10 mouse cellular contexts compared by ENCODE assay signal in genomic region chr6:90431487-90431886, GRCm38 (mm10). TPM values are rescaled to one million over a fixed set of nuclear protein-coding genes. Genes with fewer than 3 reads are reported as not detected.
DNase-seq lines count a peak whose midpoint lies in the region.
"Had no signal": no experiment of that assay in that cellular context is flagged by ENCODE, and none has a peak within 500 bp of the region (broad histone marks: within the 10 kb centered on the region; RNA-seq: fewer than 3 reads in every experiment).

No protein-coding gene starts in this region.

- peak; percentile 5 for DNase-seq in cerebellum, adult 9-11 months
- no peak for DNase-seq in cerebellum, adult 8-10 months
- DNase-seq in layer of hippocampus, adult 11-12 months (ENCODE audit: low spot score): peak; percentile 47
- DNase-seq in layer of hippocampus, adult 9-10 months (ENCODE audit: low spot score): no peak
- DNase-seq in heart, postnatal 4 days: peak; percentile 42
- DNase-seq in right cerebral cortex, postnatal 14 days: peak; percentile 71
- no peak for DNase-seq in thymus, postnatal 0 days (ENCODE audit: low spot score)
- no peak for DNase-seq in thymus, postnatal 36 days
- DNase-seq: kidney, adult 9 months; midbrain, embryonic 14.5 days had no signal

RNA-seq across cellular contexts. Expression of gene Cfap100, which starts 2.9 kb away (rescaled TPM):
- total RNA-seq in heart, postnatal 4 days (2021): not detected
- 0.27 and 0.62 TPM in 2 replicates for polyA plus RNA-seq in thymus, postnatal 0 days (2015; fragmentation: Nextera tagmentation; extraction: Ambion mirVana)

RNA-seq across cellular contexts. Expression of gene Klf15, which starts 30.9 kb away (rescaled TPM):
- total RNA-seq in heart, postnatal 4 days (2021): 10 to 100 TPM in 1 of 2 experiments, 1 to 10 TPM in 1; 9.7 to 11.6 TPM
- 10.9 and 13.7 TPM in 2 replicates for polyA plus RNA-seq in thymus, postnatal 0 days (2015; fragmentation: Nextera tagmentation; extraction: Ambion mirVana)

RNA-seq across cellular contexts. Expression of gene Aldh1l1, which starts 54.7 kb away (rescaled TPM):
- total RNA-seq in heart, postnatal 4 days (2021): 1 to 10 TPM in 1 of 2 experiments, under 1 TPM in 1; 0.61 to 1.2 TPM
- polyA plus RNA-seq in thymus, postnatal 0 days (2015; fragmentation: Nextera tagmentation; extraction: Ambion mirVana): 17.1 and 21.6 TPM in 2 replicates

Comparison
In these comparisons a context has a peak if more than half of its experiments do, and no peak if none do; other contexts are left out.
1. DNase-seq: peak in cerebellum, adult 9-11 months (single experiment), layer of hippocampus, adult 11-12 months (single experiment), heart, postnatal 4 days (single experiment) and right cerebral cortex, postnatal 14 days (single experiment); none in cerebellum, adult 8-10 months (single experiment), layer of hippocampus, adult 9-10 months (single experiment), thymus, postnatal 0 days (single experiment) and thymus, postnatal 36 days (0 of 2).